Mouse (Mus musculus) thymus, adult 2 months (tissue): ENCODE measurements around the gene Polr2a.

Experiments used
- CTCF ChIP-seq: fragments of 200-500 bp; IDR thresholded peaks from 2 replicates; pipeline ENCODE4 v1.5.1; 2012; ENCODE audit warnings: mild to moderate bottlenecking, control low read depth, low read length, moderate library complexity, borderline replicate concordance; ENCODE audit not compliant: control insufficient read depth, poor library complexity, insufficient read depth; ENCODE audit errors: extremely low read depth
- POLR2A ChIP-seq: fragments of 200-500 bp; IDR thresholded peaks from 2 replicates; pipeline ENCODE4 v1.6.1; 2012; ENCODE audit warnings: mild to moderate bottlenecking, low read length, control low read depth, moderate library complexity; ENCODE audit not compliant: control insufficient read depth, poor library complexity, insufficient read depth; ENCODE audit errors: extremely low read depth

DNA sequence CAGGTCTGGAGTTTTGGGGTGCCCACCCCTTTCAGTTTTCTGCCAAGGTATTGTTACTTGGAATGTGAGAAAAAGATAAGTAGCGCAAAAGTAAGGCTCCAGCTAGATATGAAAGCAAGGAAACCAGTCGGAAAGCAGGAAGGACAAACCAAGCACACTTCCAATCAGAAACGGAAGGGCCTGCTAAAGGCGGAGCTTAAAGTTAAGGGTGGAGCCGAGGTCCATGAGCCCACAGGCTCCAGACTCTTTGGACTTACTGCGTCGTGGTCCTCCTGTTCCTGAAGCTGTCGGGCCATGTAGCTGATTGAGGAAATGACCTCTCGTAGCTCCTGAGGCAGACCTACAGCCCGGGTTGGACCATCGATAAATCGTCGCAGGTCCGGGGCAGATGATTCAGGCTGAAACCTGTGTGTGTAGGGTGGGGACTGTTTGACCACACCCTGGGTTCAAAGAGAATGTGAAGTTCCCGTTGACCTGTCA lies 26.4 kb upstream of the Polr2a start:
- TF ChIP-seq POLR2A (no peak), CTCF (no peak)
